ENCODE assay signal across 8 mouse cellular contexts in the genomic region with DNA sequence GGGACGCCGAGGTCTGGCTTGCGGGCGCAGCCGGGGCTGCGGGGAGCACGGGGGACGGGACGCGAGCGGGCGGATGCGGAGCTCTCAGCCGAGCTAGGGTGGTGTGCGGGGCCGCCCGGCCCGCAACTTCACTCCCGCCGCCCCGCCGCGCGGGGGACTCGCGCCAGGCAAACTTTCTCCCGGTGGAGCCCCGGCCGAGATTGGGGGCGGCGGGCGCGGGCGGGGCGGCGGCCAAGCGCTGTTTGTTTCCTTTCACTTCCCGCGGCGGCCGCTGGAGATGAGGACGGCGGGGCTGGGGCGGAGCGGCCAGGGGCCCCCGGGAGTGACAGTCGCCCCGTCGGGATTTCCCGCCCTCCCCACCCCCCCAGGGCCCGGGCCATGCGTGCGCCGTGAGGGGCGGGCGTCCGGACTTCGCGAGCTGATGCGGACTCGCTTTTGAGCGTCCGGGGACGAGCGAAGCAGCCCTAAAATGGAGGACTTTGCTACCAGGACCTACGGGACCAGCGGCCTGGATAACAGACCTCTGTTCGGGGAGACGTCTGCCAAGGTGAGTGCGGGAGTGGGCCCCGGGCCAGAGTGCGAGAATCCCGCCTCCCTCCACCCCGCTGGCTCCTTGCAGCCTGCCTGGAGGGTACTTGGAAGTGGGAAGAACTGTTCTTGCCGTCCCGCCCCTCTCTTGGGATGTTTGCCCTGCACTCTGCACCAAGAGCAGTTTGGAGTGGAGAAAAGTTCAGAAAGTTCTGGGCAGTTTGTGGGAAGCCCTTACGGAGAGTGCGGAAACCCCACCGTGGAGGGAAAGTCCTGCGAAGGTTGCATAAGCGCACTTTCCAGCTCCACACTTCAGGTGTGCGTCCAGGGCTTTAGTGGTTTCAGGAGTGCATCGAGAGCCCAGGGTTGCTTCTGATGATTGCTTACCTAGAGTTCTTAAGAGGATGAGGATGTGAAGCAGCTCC. TPM values are rescaled to one million over a fixed set of nuclear protein-coding genes. Genes with fewer than 3 reads are reported as not detected.
DNase-seq lines count a peak whose midpoint lies in the region; ATAC-seq and TF ChIP-seq lines count a peak whose summit lies in the region.

No protein-coding gene starts in this region.

- intact Hi-C loops in left cerebral cortex, adult 2 months (cut with DNase I), result loop anchor here (5.0 kb wide), 1 partner anchor 104 kb away; a partner anchor contains a TSS

- H3K4me3 ChIP-seq in left cerebral cortex, adult 2 months, result peak overlapping the region; percentile 85
- H3K4me3 ChIP-seq in forebrain, embryonic 15.5 days, result peak overlapping the region; percentile 93
- H3K4me3 ChIP-seq in hindbrain, embryonic 12.5 days, result peak overlapping the region; percentile 85
- peak overlapping the region; percentile 93 for H3K4me3 ChIP-seq in limb, embryonic 15.5 days
- peak overlapping the region; percentile 82 for H3K4me3 ChIP-seq in midbrain, embryonic 14.5 days (replicated peaks; ENCODE audit: low read depth, low read length)

- H3K9ac ChIP-seq in forebrain, embryonic 15.5 days (replicated peaks), result peak overlapping the region; percentile 65
- peak overlapping the region; percentile 78 for H3K9ac ChIP-seq in hindbrain, embryonic 12.5 days
- peak overlapping the region; percentile 73 for H3K9ac ChIP-seq in limb, embryonic 15.5 days
- peak overlapping the region; percentile 64 for H3K9ac ChIP-seq in midbrain, embryonic 14.5 days (replicated peaks; ENCODE audit: low read length)

- H3K4me2 ChIP-seq in forebrain, embryonic 15.5 days (replicated peaks), result peak overlapping the region; percentile 81
- H3K4me2 ChIP-seq in hindbrain, embryonic 12.5 days (replicated peaks), result peak overlapping the region; percentile 87
- H3K4me2 ChIP-seq in limb, embryonic 15.5 days, result peak overlapping the region; percentile 91
- peak overlapping the region; percentile 90 for H3K4me2 ChIP-seq in midbrain, embryonic 14.5 days (ENCODE audit: low read length)

- peak overlapping the region; percentile 55; the same call in 1 of the 2 replicates for H3K27ac ChIP-seq in left cerebral cortex, adult 2 months
- H3K27ac ChIP-seq in forebrain, embryonic 15.5 days (replicated peaks), result no peak overlapping the region; the same call in 1 of the 2 replicates
- H3K27ac ChIP-seq in hindbrain, embryonic 12.5 days, result no peak overlapping the region
- H3K27ac ChIP-seq in limb, embryonic 15.5 days, result peak overlapping the region; percentile 69; the same call in 1 of the 2 replicates
- no peak overlapping the region for H3K27ac ChIP-seq in midbrain, embryonic 14.5 days (replicated peaks; ENCODE audit: low read depth, low read length)

- ATAC-seq in forebrain, embryonic 15.5 days (replicated peaks), result peak; percentile 87
- ATAC-seq in hindbrain, embryonic 12.5 days (ENCODE audit: low FRiP score), result peak; percentile 89
- peak; percentile 77 for ATAC-seq in limb, embryonic 15.5 days (ENCODE audit: insufficient number of reproducible peaks, low FRiP score, low TSS enrichment, low read depth)
- ATAC-seq in midbrain, embryonic 14.5 days (ENCODE audit: low FRiP score, low TSS enrichment), result peak; percentile 80

- 1% methylated on average over 64 of the region's 83 CpGs for WGBS in forebrain, embryonic 15.5 days
- WGBS in hindbrain, embryonic 12.5 days, result under 1% methylated on average over 59 of the region's 83 CpGs
- under 1% methylated on average over 67 of the region's 83 CpGs for WGBS in limb, embryonic 15.5 days
- WGBS in midbrain, embryonic 14.5 days, result under 1% methylated on average over 76 of the region's 83 CpGs

- H3K4me1 ChIP-seq in forebrain, embryonic 15.5 days, result peaks cover 13% of the 10 kb centered on the region
- H3K4me1 ChIP-seq in hindbrain, embryonic 12.5 days, result peaks cover 11% of the 10 kb centered on the region
- H3K4me1 ChIP-seq in limb, embryonic 15.5 days, result peaks cover 11% of the 10 kb centered on the region
- H3K4me1 ChIP-seq in midbrain, embryonic 14.5 days (ENCODE audit: control insufficient read depth, insufficient read depth, low read length), result peaks cover 12% of the 10 kb centered on the region

- DNase-seq in left cerebral cortex, adult 2 months (ENCODE audit: extremely low spot score in 1 of 2, low spot score in 2 of 2), result peak; percentile 18 to 26
- DNase-seq in left cerebral cortex, adult 11 months (ENCODE audit: low spot score), result no peak
- peak; percentile 75 for DNase-seq in cerebellum, adult 11-12 months
- no peak for DNase-seq in midbrain, embryonic 14.5 days
- peak; percentile 27 to 38 for DNase-seq in spleen, postnatal 14 days (ENCODE audit: low spot score in 2 of 2)

- H3K27me3 ChIP-seq in forebrain, embryonic 15.5 days, result no peaks in the 10 kb centered on the region
- peaks cover 7% of the 10 kb centered on the region; the same call in 1 of the 2 replicates for H3K27me3 ChIP-seq in hindbrain, embryonic 12.5 days
- H3K27me3 ChIP-seq in limb, embryonic 15.5 days, result peaks cover 18% of the 10 kb centered on the region
- 0 out of 2 replicates have a peak, but pooled peaks cover 4% of the 10 kb centered on the region for H3K27me3 ChIP-seq in midbrain, embryonic 14.5 days (ENCODE audit: control insufficient read depth, insufficient read depth, low read length)

- peak; percentile 4; the same call in 1 of the 2 replicates for TF ChIP-seq CTCF in left cerebral cortex, adult 2 months (IDR thresholded peaks at IDR 0.05)

- no peaks in the 10 kb centered on the region for H3K9me3 ChIP-seq in forebrain, embryonic 15.5 days
- peaks cover 4% of the 10 kb centered on the region for H3K9me3 ChIP-seq in hindbrain, embryonic 12.5 days (replicated peaks)
- no peaks in the 10 kb centered on the region for H3K9me3 ChIP-seq in limb, embryonic 15.5 days
- peaks cover 5% of the 10 kb centered on the region; the same call in 1 of the 2 replicates for H3K9me3 ChIP-seq in midbrain, embryonic 14.5 days (ENCODE audit: control insufficient read depth, low read length)

- no peaks in the 10 kb centered on the region for H3K36me3 ChIP-seq in forebrain, embryonic 15.5 days
- no peaks in the 10 kb centered on the region for H3K36me3 ChIP-seq in hindbrain, embryonic 12.5 days
- H3K36me3 ChIP-seq in limb, embryonic 15.5 days, result no peaks in the 10 kb centered on the region
- H3K36me3 ChIP-seq in midbrain, embryonic 14.5 days (ENCODE audit: control insufficient read depth, insufficient read depth, low read length), result no peaks in the 10 kb centered on the region

RNA-seq across cellular contexts. Expression of a gene that starts 0.7 kb away (rescaled TPM):
- 10 to 100 TPM; 11.3 to 11.5 TPM for total RNA-seq in left cerebral cortex, adult 2 months (2021)
- 13.1 and 13.7 TPM in 2 replicates for polyA plus RNA-seq in forebrain, embryonic 15.5 days (2015; fragmentation: Nextera tagmentation; extraction: Ambion mirVana)
- 18.6 and 22.0 TPM in 2 replicates for polyA plus RNA-seq in hindbrain, embryonic 12.5 days (2016; fragmentation: Nextera tagmentation; extraction: Ambion mirVana)
- 9.8 and 12.8 TPM in 2 replicates for polyA plus RNA-seq in limb, embryonic 15.5 days (2015; fragmentation: Nextera tagmentation; extraction: Ambion mirVana)
- polyA plus RNA-seq in midbrain, embryonic 14.5 days (2014; fragmentation: Nextera tagmentation; extraction: Ambion mirVana), result 11.9 and 14.9 TPM in 2 replicates

Comparison
In these comparisons a context has a peak if more than half of its experiments do, and no peak if none do; other contexts are left out.
1. DNase-seq: peak in left cerebral cortex, adult 2 months (2 of 2), cerebellum, adult 11-12 months (single experiment) and spleen, postnatal 14 days (2 of 2); none in left cerebral cortex, adult 11 months (single experiment) and midbrain, embryonic 14.5 days (single experiment).
2. H3K27ac ChIP-seq: peak in left cerebral cortex, adult 2 months (single experiment) and limb, embryonic 15.5 days (single experiment); none in forebrain, embryonic 15.5 days (single experiment), hindbrain, embryonic 12.5 days (single experiment) and midbrain, embryonic 14.5 days (single experiment).
3. Peak in every context shown above with its lines, with median percentiles within 50 percentile points of each other: H3K4me3 ChIP-seq, ATAC-seq, H3K4me2 ChIP-seq and H3K9ac ChIP-seq.